Mouse (Mus musculus) cortical plate, adult 2 months (tissue): ENCODE data around the gene Itgb3.

Experiments
- CTCF ChIP-seq: fragments of 200-500 bp; IDR thresholded peaks from 2 replicates; pipeline ENCODE4 v1.5.1; 2011; ENCODE audit warnings: mild to moderate bottlenecking, control low read depth, low read length; ENCODE audit not compliant: insufficient read depth; ENCODE audit errors: extremely low read depth
- POLR2A ChIP-seq: fragments of 200-500 bp; IDR thresholded peaks from 2 replicates; pipeline ENCODE4 v1.6.1; 2011; ENCODE audit warnings: mild to moderate bottlenecking, low read length, control low read depth; ENCODE audit not compliant: insufficient read depth; ENCODE audit errors: extremely low read depth

GRCm38 (mm10) chr11:104663878-104664261 lies 56.1 kb downstream of the Itgb3 start:
- no peak for TF ChIP-seq POLR2A
- TF ChIP-seq CTCF, result no peak
